In the genomic region with DNA sequence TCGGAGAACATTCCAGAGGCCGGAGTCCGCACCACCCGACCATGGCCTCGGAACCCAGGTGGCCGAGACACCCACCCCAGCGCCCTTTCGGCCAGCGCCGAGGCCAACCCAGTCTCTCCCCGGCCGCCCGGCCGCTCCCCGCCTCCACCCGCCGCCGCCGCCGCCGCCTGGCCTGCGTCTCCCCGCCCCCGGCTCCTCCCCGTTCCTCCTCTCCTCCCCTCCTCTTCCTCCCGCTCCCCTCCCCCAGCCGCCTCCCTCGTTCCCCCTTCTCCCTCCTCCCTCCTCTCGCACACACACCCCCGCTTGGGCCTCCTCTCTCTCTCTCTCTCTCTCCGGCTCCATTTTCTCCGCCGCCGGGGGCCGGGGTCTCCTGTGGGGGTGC, we compare ENCODE assay signal across 8 mouse cellular contexts. TPM values are rescaled to one million over a fixed set of nuclear protein-coding genes. Genes with fewer than 3 reads are reported as not detected.
A peak's percentile ranks its signal among the peaks of the same experiment; 100 is the strongest.
DNase-seq lines count a peak whose midpoint lies in the region; ATAC-seq and TF ChIP-seq lines count a peak whose summit lies in the region.

No protein-coding gene starts in this region.

- H3K9me3 ChIP-seq in embryonic facial prominence, embryonic 15.5 days (replicated peaks), result no peaks in the 10 kb centered on the region
- H3K9me3 ChIP-seq in heart, embryonic 12.5 days (replicated peaks), result no peaks in the 10 kb centered on the region
- no peaks in the 10 kb centered on the region for H3K9me3 ChIP-seq in kidney, embryonic 15.5 days (replicated peaks)
- no peaks in the 10 kb centered on the region for H3K9me3 ChIP-seq in liver, embryonic 14.5 days (ENCODE audit: control insufficient read depth, low read length)
- H3K9me3 ChIP-seq in stomach, embryonic 16.5 days (replicated peaks; ENCODE audit: control insufficient read depth, low read length), result no peaks in the 10 kb centered on the region

- H3K27ac ChIP-seq in bone marrow macrophage, adult 2 months (ENCODE audit: insufficient read depth, low read depth, low read length), result peak overlapping the region; percentile 95
- H3K27ac ChIP-seq in embryonic facial prominence, embryonic 15.5 days (replicated peaks), result peak overlapping the region; percentile 98
- peak overlapping the region; percentile 97 for H3K27ac ChIP-seq in heart, embryonic 12.5 days (ENCODE audit: poor library complexity, severe bottlenecking)
- peak overlapping the region; percentile 100 for H3K27ac ChIP-seq in kidney, embryonic 15.5 days
- H3K27ac ChIP-seq in liver, embryonic 14.5 days, result peak overlapping the region; percentile 50
- H3K27ac ChIP-seq in stomach, embryonic 16.5 days (ENCODE audit: low read length), result peak overlapping the region; percentile 99

- TF ChIP-seq CTCF in bone marrow macrophage, adult 2 months (IDR thresholded peaks at IDR 0.05; ENCODE audit: low read depth, low read length), result no peak
- no peak for TF ChIP-seq CTCF in liver, embryonic 14.5 days (IDR thresholded peaks at IDR 0.05; ENCODE audit: low read depth)

- peak overlapping the region; percentile 93 for H3K9ac ChIP-seq in embryonic facial prominence, embryonic 15.5 days
- peak overlapping the region; percentile 98 for H3K9ac ChIP-seq in heart, embryonic 12.5 days
- H3K9ac ChIP-seq in kidney, embryonic 15.5 days, result peak overlapping the region; percentile 94
- peak overlapping the region; percentile 87 for H3K9ac ChIP-seq in liver, embryonic 14.5 days (replicated peaks)
- peak overlapping the region; percentile 99 for H3K9ac ChIP-seq in stomach, embryonic 16.5 days (ENCODE audit: low read length)

- peak; percentile 89 for DNase-seq in CD4-positive helper T cell, adult 2 months (ENCODE audit: low read depth, low spot score)
- peak; percentile 68 to 71 (median 71) for DNase-seq in liver, embryonic 14.5 days (ENCODE audit: low read depth in 3 of 3, low spot score in 3 of 3)
- DNase-seq in natural killer cell, adult 2 months (ENCODE audit: low spot score in 2 of 2), result peak; percentile 38 to 66

- peak overlapping the region; percentile 78 for H3K4me2 ChIP-seq in embryonic facial prominence, embryonic 15.5 days (replicated peaks)
- H3K4me2 ChIP-seq in heart, embryonic 12.5 days, result peak overlapping the region; percentile 76
- H3K4me2 ChIP-seq in kidney, embryonic 15.5 days, result peak overlapping the region; percentile 72
- peak overlapping the region; percentile 86 for H3K4me2 ChIP-seq in liver, embryonic 14.5 days (ENCODE audit: low read depth)
- H3K4me2 ChIP-seq in stomach, embryonic 16.5 days (ENCODE audit: low read depth, low read length), result peak overlapping the region; percentile 80

- H3K4me3 ChIP-seq in bone marrow macrophage, adult 2 months (ENCODE audit: insufficient read depth, low read length), result peak overlapping the region; percentile 68
- peak overlapping the region; percentile 78 for H3K4me3 ChIP-seq in embryonic facial prominence, embryonic 15.5 days (replicated peaks)
- H3K4me3 ChIP-seq in heart, embryonic 12.5 days, result peak overlapping the region; percentile 83
- H3K4me3 ChIP-seq in kidney, embryonic 15.5 days (replicated peaks), result peak overlapping the region; percentile 73
- peak overlapping the region; percentile 62 to 74 for H3K4me3 ChIP-seq in liver, embryonic 14.5 days (ENCODE audit: insufficient read depth in 1 of 2, low read depth in 2 of 2, low read length in 2 of 2)
- H3K4me3 ChIP-seq in stomach, embryonic 16.5 days (replicated peaks; ENCODE audit: low read length), result peak overlapping the region; percentile 91

- peak; percentile 49 for ATAC-seq in embryonic facial prominence, embryonic 15.5 days (ENCODE audit: insufficient number of reproducible peaks, low FRiP score, low TSS enrichment, low read depth)
- peak; percentile 76 for ATAC-seq in heart, embryonic 12.5 days (ENCODE audit: insufficient number of reproducible peaks, low FRiP score)
- ATAC-seq in kidney, embryonic 15.5 days (replicated peaks; ENCODE audit: low FRiP score), result peak; percentile 65
- peak; percentile 60 for ATAC-seq in liver, embryonic 14.5 days (ENCODE audit: insufficient read depth)
- peak; percentile 65 for ATAC-seq in stomach, embryonic 16.5 days (ENCODE audit: insufficient read depth, low FRiP score)

- no peaks in the 10 kb centered on the region for H3K27me3 ChIP-seq in embryonic facial prominence, embryonic 15.5 days
- no peaks in the 10 kb centered on the region for H3K27me3 ChIP-seq in heart, embryonic 12.5 days (replicated peaks)
- H3K27me3 ChIP-seq in kidney, embryonic 15.5 days, result no peaks in the 10 kb centered on the region
- H3K27me3 ChIP-seq in liver, embryonic 14.5 days (ENCODE audit: control insufficient read depth, insufficient read depth, low read length), result no peaks in the 10 kb centered on the region
- H3K27me3 ChIP-seq in stomach, embryonic 16.5 days (ENCODE audit: control insufficient read depth, insufficient read depth, low read length), result no peaks in the 10 kb centered on the region

- peaks cover 13% of the 10 kb centered on the region for H3K4me1 ChIP-seq in bone marrow macrophage, adult 2 months (ENCODE audit: control insufficient read depth, insufficient read depth, low read length)
- peaks cover 74% of the 10 kb centered on the region for H3K4me1 ChIP-seq in embryonic facial prominence, embryonic 15.5 days
- peaks cover 70% of the 10 kb centered on the region for H3K4me1 ChIP-seq in heart, embryonic 12.5 days (replicated peaks)
- H3K4me1 ChIP-seq in kidney, embryonic 15.5 days, result peaks cover 81% of the 10 kb centered on the region
- H3K4me1 ChIP-seq in liver, embryonic 14.5 days (replicated peaks; ENCODE audit: control insufficient read depth in 2 of 2, insufficient read depth in 2 of 2, low read length in 1 of 2), result peaks cover 21 to 29% of the 10 kb centered on the region in 2 experiments
- H3K4me1 ChIP-seq in stomach, embryonic 16.5 days (ENCODE audit: control insufficient read depth, insufficient read depth, low read length), result peaks cover 61% of the 10 kb centered on the region

- H3K36me3 ChIP-seq in embryonic facial prominence, embryonic 15.5 days, result peaks cover 20% of the 10 kb centered on the region
- peaks cover 27% of the 10 kb centered on the region for H3K36me3 ChIP-seq in heart, embryonic 12.5 days
- peaks cover 30% of the 10 kb centered on the region for H3K36me3 ChIP-seq in kidney, embryonic 15.5 days
- H3K36me3 ChIP-seq in liver, embryonic 14.5 days (replicated peaks; ENCODE audit: control insufficient read depth, insufficient read depth, low read depth), result no peaks in the 10 kb centered on the region
- peaks cover 14% of the 10 kb centered on the region; the same call in 1 of the 2 replicates for H3K36me3 ChIP-seq in stomach, embryonic 16.5 days (ENCODE audit: control insufficient read depth, insufficient read depth, low read length)

- WGBS in embryonic facial prominence, embryonic 15.5 days, result 0% methylated on average over 33 of the region's 35 CpGs
- WGBS in heart, embryonic 12.5 days, result 2% methylated on average over 21 of the region's 35 CpGs
- 1% methylated on average over 25 of the region's 35 CpGs for WGBS in kidney, embryonic 15.5 days
- WGBS in liver, embryonic 14.5 days (ENCODE audit: insufficient replicate concordance), result under 1% methylated on average over 34 of the region's 35 CpGs
- WGBS in stomach, embryonic 16.5 days, result 1% methylated on average over 27 of the region's 35 CpGs

- no peak for TF ChIP-seq EP300 in liver, embryonic 14.5 days (IDR thresholded peaks at IDR 0.05; ENCODE audit: low read depth)

- no peak for TF ChIP-seq POLR2A in bone marrow macrophage, adult 2 months (IDR thresholded peaks at IDR 0.05; ENCODE audit: borderline replicate concordance, low read depth, low read length)

RNA-seq across cellular contexts. Expression of gene Pbx2, which starts 0.9 kb away (rescaled TPM):
- polyA plus RNA-seq in bone marrow macrophage, adult 2 months (2012; ENCODE audit: insufficient read depth, insufficient read length, missing spikeins), result 85.9 and 90.0 TPM in 2 replicates
- polyA plus RNA-seq in embryonic facial prominence, embryonic 15.5 days (2015; fragmentation: Nextera tagmentation; extraction: Ambion mirVana), result 11.0 and 13.3 TPM in 2 replicates
- polyA plus RNA-seq in heart, embryonic 12.5 days (2016; fragmentation: Nextera tagmentation; extraction: Ambion mirVana), result 13.0 and 13.2 TPM in 2 replicates
- polyA plus RNA-seq in kidney, embryonic 15.5 days (2015; fragmentation: Nextera tagmentation; extraction: Ambion mirVana), result 14.9 and 16.7 TPM in 2 replicates
- 21.1 and 22.7 TPM in 2 replicates for polyA plus RNA-seq in liver, embryonic 14.5 days (2012; rRNA removed)
- polyA plus RNA-seq in liver, embryonic 14.5 days (2014; fragmentation: Nextera tagmentation; extraction: Ambion mirVana), result 2.7 and 3.3 TPM in 2 replicates
- 6.8 and 8.4 TPM in 2 replicates for polyA plus RNA-seq in stomach, embryonic 16.5 days (2015; fragmentation: Nextera tagmentation; extraction: Ambion mirVana)

RNA-seq across cellular contexts. Expression of gene Gpsm3, which starts 2.4 kb away (rescaled TPM):
- 217 and 244 TPM in 2 replicates for polyA plus RNA-seq in bone marrow macrophage, adult 2 months (2012; ENCODE audit: insufficient read depth, insufficient read length, missing spikeins)
- polyA plus RNA-seq in embryonic facial prominence, embryonic 15.5 days (2015; fragmentation: Nextera tagmentation; extraction: Ambion mirVana), result 8.5 and 9.7 TPM in 2 replicates
- polyA plus RNA-seq in heart, embryonic 12.5 days (2016; fragmentation: Nextera tagmentation; extraction: Ambion mirVana), result 4.4 and 4.6 TPM in 2 replicates
- polyA plus RNA-seq in kidney, embryonic 15.5 days (2015; fragmentation: Nextera tagmentation; extraction: Ambion mirVana), result 20.8 and 22.6 TPM in 2 replicates
- 2.9 and 4.2 TPM in 2 replicates for polyA plus RNA-seq in liver, embryonic 14.5 days (2012; rRNA removed)
- 8.1 and 9.8 TPM in 2 replicates for polyA plus RNA-seq in liver, embryonic 14.5 days (2014; fragmentation: Nextera tagmentation; extraction: Ambion mirVana)
- 9.3 and 10.4 TPM in 2 replicates for polyA plus RNA-seq in stomach, embryonic 16.5 days (2015; fragmentation: Nextera tagmentation; extraction: Ambion mirVana)

RNA-seq across cellular contexts. Expression of gene Ager, which starts 5.7 kb away (rescaled TPM):
- polyA plus RNA-seq in bone marrow macrophage, adult 2 months (2012; ENCODE audit: insufficient read depth, insufficient read length, missing spikeins), result 1.3 and 2.2 TPM in 2 replicates
- polyA plus RNA-seq in embryonic facial prominence, embryonic 15.5 days (2015; fragmentation: Nextera tagmentation; extraction: Ambion mirVana), result 3.3 and 3.7 TPM in 2 replicates
- polyA plus RNA-seq in heart, embryonic 12.5 days (2016; fragmentation: Nextera tagmentation; extraction: Ambion mirVana), result 3.8 TPM in 2 replicates
- polyA plus RNA-seq in kidney, embryonic 15.5 days (2015; fragmentation: Nextera tagmentation; extraction: Ambion mirVana), result 6.5 and 7.5 TPM in 2 replicates
- polyA plus RNA-seq in liver, embryonic 14.5 days (2012; rRNA removed), result 1.3 TPM in 2 replicates
- polyA plus RNA-seq in liver, embryonic 14.5 days (2014; fragmentation: Nextera tagmentation; extraction: Ambion mirVana), result 0.41 and 0.53 TPM in 2 replicates
- polyA plus RNA-seq in stomach, embryonic 16.5 days (2015; fragmentation: Nextera tagmentation; extraction: Ambion mirVana), result 2.7 and 3.0 TPM in 2 replicates

RNA-seq across cellular contexts. Expression of gene Rnf5, which starts 11.5 kb away (rescaled TPM):
- polyA plus RNA-seq in bone marrow macrophage, adult 2 months (2012; ENCODE audit: insufficient read depth, insufficient read length, missing spikeins), result 110 and 116 TPM in 2 replicates
- 117 and 119 TPM in 2 replicates for polyA plus RNA-seq in embryonic facial prominence, embryonic 15.5 days (2015; fragmentation: Nextera tagmentation; extraction: Ambion mirVana)
- polyA plus RNA-seq in heart, embryonic 12.5 days (2016; fragmentation: Nextera tagmentation; extraction: Ambion mirVana), result 123 and 126 TPM in 2 replicates
- 166 and 168 TPM in 2 replicates for polyA plus RNA-seq in kidney, embryonic 15.5 days (2015; fragmentation: Nextera tagmentation; extraction: Ambion mirVana)
- 51.5 and 61.2 TPM in 2 replicates for polyA plus RNA-seq in liver, embryonic 14.5 days (2012; rRNA removed)
- 59.6 and 66.4 TPM in 2 replicates for polyA plus RNA-seq in liver, embryonic 14.5 days (2014; fragmentation: Nextera tagmentation; extraction: Ambion mirVana)
- 129 and 141 TPM in 2 replicates for polyA plus RNA-seq in stomach, embryonic 16.5 days (2015; fragmentation: Nextera tagmentation; extraction: Ambion mirVana)

RNA-seq across cellular contexts. Expression of gene Agpat1, which starts 12.1 kb away (rescaled TPM):
- 93.0 and 101 TPM in 2 replicates for polyA plus RNA-seq in bone marrow macrophage, adult 2 months (2012; ENCODE audit: insufficient read depth, insufficient read length, missing spikeins)
- 57.6 and 61.2 TPM in 2 replicates for polyA plus RNA-seq in embryonic facial prominence, embryonic 15.5 days (2015; fragmentation: Nextera tagmentation; extraction: Ambion mirVana)
- polyA plus RNA-seq in heart, embryonic 12.5 days (2016; fragmentation: Nextera tagmentation; extraction: Ambion mirVana), result 52.5 and 52.8 TPM in 2 replicates
- polyA plus RNA-seq in kidney, embryonic 15.5 days (2015; fragmentation: Nextera tagmentation; extraction: Ambion mirVana), result 60.8 and 72.2 TPM in 2 replicates
- 35.9 and 45.5 TPM in 2 replicates for polyA plus RNA-seq in liver, embryonic 14.5 days (2012; rRNA removed)
- polyA plus RNA-seq in liver, embryonic 14.5 days (2014; fragmentation: Nextera tagmentation; extraction: Ambion mirVana), result 19.0 and 21.4 TPM in 2 replicates
- 42.6 TPM in 2 replicates for polyA plus RNA-seq in stomach, embryonic 16.5 days (2015; fragmentation: Nextera tagmentation; extraction: Ambion mirVana)

Comparison
In these comparisons a context has a peak if more than half of its experiments do, and no peak if none do; other contexts are left out.
1. Peak in every context shown above with its lines: DNase-seq, ATAC-seq, H3K4me3 ChIP-seq and H3K27ac ChIP-seq.
2. H3K27ac ChIP-seq: peak in every context shown above with its lines; median percentile 100 in kidney, embryonic 15.5 days; 99 in stomach, embryonic 16.5 days; 98 in embryonic facial prominence, embryonic 15.5 days; 97 in heart, embryonic 12.5 days; 95 in bone marrow macrophage, adult 2 months; 50 in liver, embryonic 14.5 days.